Mouse (Mus musculus): ENCODE measurements around the gene Gm28230.

DNA sequence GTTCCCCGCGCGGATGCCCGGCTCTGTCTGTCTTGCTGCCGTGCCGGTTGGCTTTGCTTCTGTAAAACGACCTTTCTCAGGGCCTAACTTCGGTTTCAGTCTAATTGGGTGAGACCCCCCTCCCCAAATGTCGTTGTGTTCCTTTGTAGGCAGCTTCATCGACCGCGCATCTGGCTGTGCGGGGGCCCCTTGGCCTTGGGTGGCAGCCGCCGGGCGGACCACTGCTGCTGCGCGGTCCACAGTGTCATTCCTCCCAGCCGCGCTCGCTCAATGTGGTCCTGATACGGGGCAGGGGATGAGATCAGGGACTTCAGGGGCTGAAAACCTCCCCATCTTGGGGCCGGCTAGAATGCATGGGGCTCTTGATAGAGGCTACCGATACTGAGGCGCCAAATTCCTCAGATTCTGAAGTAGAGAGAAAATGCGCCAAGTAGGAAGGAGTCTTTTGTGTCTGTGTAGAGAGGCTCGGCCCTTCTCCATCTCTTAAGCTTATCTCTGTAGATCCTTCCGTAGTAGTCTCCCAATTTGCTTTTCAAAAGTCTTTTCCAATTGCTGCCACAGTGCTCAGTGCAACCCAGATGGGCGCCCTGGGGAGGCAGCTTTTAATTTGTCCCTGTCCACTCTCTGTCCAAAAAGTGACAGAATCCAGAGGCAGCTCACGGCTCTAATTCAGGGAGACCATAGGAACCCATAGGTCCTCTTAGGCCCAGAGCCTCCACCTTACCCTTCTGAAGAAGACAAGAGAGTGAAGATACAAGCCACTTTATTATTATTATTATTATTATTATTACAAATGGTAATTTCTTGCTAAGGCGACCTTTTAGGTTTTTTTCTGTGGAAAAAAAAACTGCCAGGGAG, 38.6 kb upstream of the Gm28230 start:
- TF ChIP-seq CTCF (conservative IDR thresholded peaks at IDR 0.05; ENCODE audit: low read length) (no peak), NANOG (IDR thresholded peaks at IDR 0.05; ENCODE audit: borderline replicate concordance, low read length) (no peak)

Data from E14TG2a.4 (cell line).